Mouse (Mus musculus) heart, adult 11 months (tissue): ENCODE results near the gene Ppp1r9b.

ENCODE experiments used
- DNase-seq: peaks from one replicate; pipeline ENCODE4 v3.0.0; 2022

Gene Ppp1r9b

GRCm38 (mm10) chr11:95053062-95053461, 62.2 kb downstream of the Ppp1r9b start:
- peak; percentile 86 for DNase-seq
